Mouse (Mus musculus) heart, adult 8-10 months (tissue): Measurements from ENCODE around the gene Hes7. TPM values are rescaled to one million over a fixed set of nuclear protein-coding genes. Genes with fewer than 3 reads are reported as not detected.

Experiments
- DNase-seq: peaks from one replicate; pipeline ENCODE4 v3.0.0; 2022; ENCODE audit warnings: low spot score
- total RNA-seq, 4 experiments: library from RNA; stranded (reverse); gene quantifications; 2 replicates each; pipeline ENCODE4 v1.2.4; 2022

Gene Hes7
- total RNA-seq, 4 experiments from 2014 or later = 0.12 TPM; not detected in 3

- peak; percentile 68 for DNase-seq
Measured at GRCm38 (mm10) chr11:69117737-69118695, 2.2 kb upstream of the Hes7 start.

- peak; percentile 97 for DNase-seq
Measured at GRCm38 (mm10) chr11:69118765-69119164, 1.4 kb upstream of the Hes7 start.

- DNase-seq = no peak
Measured at GRCm38 (mm10) chr11:69119446-69120155, 603 bp upstream of the Hes7 start.

- no peak for DNase-seq
Measured at GRCm38 (mm10) chr11:69121001-69121740, 967 bp downstream of the Hes7 start.

GRCm38 (mm10) chr11:69121741-69122335, 1.6 kb downstream of the Hes7 start:
- DNase-seq = peak; percentile 44

- peak; percentile 91 for DNase-seq
Measured at GRCm38 (mm10) chr11:69122336-69122951, 2.2 kb downstream of the Hes7 start, which contains the start of gene 9130213A22Rik. 9130213A22Rik (minus strand) TSS chr11:69122589.

GRCm38 (mm10) chr11:69123056-69123692, 3.0 kb downstream of the Hes7 start:
- peak; percentile 91 for DNase-seq

- peak; percentile 94 for DNase-seq
Measured at GRCm38 (mm10) chr11:69123693-69124497, 3.7 kb downstream of the Hes7 start.

- DNase-seq = peak; percentile 88
Measured at GRCm38 (mm10) chr11:69124498-69124847, 4.3 kb downstream of the Hes7 start.

GRCm38 (mm10) chr11:69125041-69125851, 5.0 kb downstream of the Hes7 start:
- DNase-seq = peak; percentile 90

- DNase-seq = no peak
Measured at GRCm38 (mm10) chr11:69125852-69125918, 5.5 kb downstream of the Hes7 start, which contains the start of gene Aloxe3. Aloxe3 (plus strand) TSS chr11:69125896.

GRCm38 (mm10) chr11:69125919-69126705, 5.9 kb downstream of the Hes7 start:
- DNase-seq = no peak

GRCm38 (mm10) chr11:69126706-69127095, 6.5 kb downstream of the Hes7 start:
- DNase-seq = no peak

GRCm38 (mm10) chr11:69128426-69129122, 8.4 kb downstream of the Hes7 start:
- no peak for DNase-seq

GRCm38 (mm10) chr11:69133566-69133922, 13.3 kb downstream of the Hes7 start:
- no peak for DNase-seq

- no peak for DNase-seq
Measured at GRCm38 (mm10) chr11:69133923-69134621, 13.9 kb downstream of the Hes7 start.

- no peak for DNase-seq
Measured at GRCm38 (mm10) chr11:69134622-69134968, 14.4 kb downstream of the Hes7 start.

GRCm38 (mm10) chr11:69135361-69135760, 15.2 kb downstream of the Hes7 start:
- DNase-seq = no peak
